Mouse (Mus musculus): ENCODE results near the gene Plod2. TPM values are rescaled to one million over a fixed set of nuclear protein-coding genes. Genes with fewer than 3 reads are reported as not detected.
A peak's percentile ranks its signal among the peaks of the same experiment; 100 is the strongest.

The Plod2 gene
- polyA plus RNA-seq, 1 experiment from 2014 or later = 68.6 TPM

DNA sequence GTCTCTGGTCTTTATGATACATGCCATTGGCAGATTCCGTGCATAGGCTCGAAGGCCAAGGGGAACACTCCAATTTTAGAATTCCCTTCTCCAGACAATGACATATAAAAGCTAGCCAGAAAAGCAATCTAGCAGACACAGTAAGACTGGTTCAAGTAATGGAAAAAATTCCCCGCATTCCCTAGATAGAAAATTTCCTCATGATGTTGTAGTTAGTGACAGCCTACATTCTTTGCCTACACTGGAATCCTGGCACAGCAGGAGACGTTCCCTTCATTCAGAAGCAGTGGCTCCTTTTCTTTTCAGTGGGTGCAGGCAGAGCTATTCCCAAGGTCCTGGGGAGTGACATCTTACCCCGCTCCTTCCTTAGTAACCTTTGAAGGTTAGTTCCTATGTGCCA lies 41.9 kb downstream of the Plod2 start:
- peak; percentile 35 for DNase-seq (ENCODE audit: low spot score)
- H3K9me3 ChIP-seq (ENCODE audit: control insufficient read depth, low read length) = no peaks in the 10 kb centered on the region
- ATAC-seq (ENCODE audit: low read depth) = no peak
- no peak overlapping the region for H3K4me3 ChIP-seq (ENCODE audit: low read depth, low read length)
- no peaks in the 10 kb centered on the region for H3K4me1 ChIP-seq (ENCODE audit: control insufficient read depth, insufficient read depth, low read length)
- WGBS = 78% methylated on average over 5 of the region's 5 CpGs
- no peak overlapping the region for H3K9ac ChIP-seq (ENCODE audit: low read depth, low read length)
- H3K36me3 ChIP-seq (ENCODE audit: control insufficient read depth, insufficient read depth, low read length) = peaks cover 36% of the 10 kb centered on the region
- H3K27me3 ChIP-seq (replicated peaks; ENCODE audit: control insufficient read depth, insufficient read depth, low read length) = no peaks in the 10 kb centered on the region
- H3K4me2 ChIP-seq (ENCODE audit: low read depth, low read length) = no peak overlapping the region
- H3K27ac ChIP-seq (replicated peaks; ENCODE audit: low read depth, low read length) = no peak overlapping the region

DNA sequence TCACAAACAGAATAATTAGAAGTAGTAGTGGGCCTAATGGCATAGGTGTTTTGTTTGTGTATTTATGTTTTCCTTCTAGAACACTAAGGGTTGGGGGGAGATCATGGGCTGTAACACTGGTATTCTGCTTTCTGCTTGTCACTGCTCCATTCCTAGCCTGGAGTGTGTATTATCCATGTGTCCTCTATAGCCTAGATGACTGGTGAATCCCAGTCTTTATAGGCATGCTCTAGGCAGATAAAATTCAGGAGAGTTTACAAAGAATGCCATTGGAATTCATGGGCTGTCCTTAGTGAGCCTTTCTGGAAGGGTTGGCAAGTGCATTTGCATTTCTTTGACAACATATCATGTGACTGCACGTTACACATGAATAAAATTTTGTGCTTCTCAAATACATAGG lies 44.0 kb downstream of the Plod2 start:
- 80% methylated on average over 1 of the region's 1 CpGs for WGBS
- DNase-seq (ENCODE audit: low spot score) (no peak), ATAC-seq (ENCODE audit: low read depth) (no peak)
- no peak overlapping the region for H3K9ac ChIP-seq (ENCODE audit: low read depth, low read length)
- no peak overlapping the region for H3K4me2 ChIP-seq (ENCODE audit: low read depth, low read length)
- H3K27ac ChIP-seq (replicated peaks; ENCODE audit: low read depth, low read length) = no peak overlapping the region
- no peaks in the 10 kb centered on the region for H3K27me3 ChIP-seq (replicated peaks; ENCODE audit: control insufficient read depth, insufficient read depth, low read length)
- H3K9me3 ChIP-seq (ENCODE audit: control insufficient read depth, low read length) = no peaks in the 10 kb centered on the region
- peaks cover 41% of the 10 kb centered on the region for H3K36me3 ChIP-seq (ENCODE audit: control insufficient read depth, insufficient read depth, low read length)
- no peaks in the 10 kb centered on the region for H3K4me1 ChIP-seq (ENCODE audit: control insufficient read depth, insufficient read depth, low read length)
- no peak overlapping the region for H3K4me3 ChIP-seq (ENCODE audit: low read depth, low read length)

DNA sequence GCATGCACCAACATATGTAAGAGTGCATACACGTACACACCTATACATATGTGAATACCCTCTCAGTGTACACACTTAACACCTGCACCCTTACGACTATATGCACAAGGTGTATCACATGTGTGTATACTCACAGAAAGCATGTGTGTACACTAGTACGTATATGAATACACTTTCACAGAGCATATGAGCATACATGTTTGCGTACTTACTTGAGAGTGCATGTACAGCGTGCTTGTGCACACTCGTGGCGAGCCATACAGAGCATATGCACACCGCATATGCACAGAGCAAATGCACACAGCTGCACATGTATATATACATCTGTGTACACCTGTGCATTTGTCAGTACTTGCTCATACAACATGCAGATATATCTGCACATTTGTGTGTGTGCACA lies 45.4 kb downstream of the Plod2 start:
- no peak overlapping the region for H3K4me3 ChIP-seq (ENCODE audit: low read depth, low read length)
- no peak overlapping the region for H3K27ac ChIP-seq (replicated peaks; ENCODE audit: low read depth, low read length)
- H3K9me3 ChIP-seq (ENCODE audit: control insufficient read depth, low read length) = no peaks in the 10 kb centered on the region
- ATAC-seq (ENCODE audit: low read depth) (no peak), DNase-seq (ENCODE audit: low spot score) (no peak)
- no peak overlapping the region for H3K9ac ChIP-seq (ENCODE audit: low read depth, low read length)
- 95% methylated on average over 8 of the region's 8 CpGs for WGBS
- no peaks in the 10 kb centered on the region for H3K4me1 ChIP-seq (ENCODE audit: control insufficient read depth, insufficient read depth, low read length)
- H3K27me3 ChIP-seq (replicated peaks; ENCODE audit: control insufficient read depth, insufficient read depth, low read length) = no peaks in the 10 kb centered on the region
- H3K36me3 ChIP-seq (ENCODE audit: control insufficient read depth, insufficient read depth, low read length) = peaks cover 44% of the 10 kb centered on the region
- no peak overlapping the region for H3K4me2 ChIP-seq (ENCODE audit: low read depth, low read length)

DNA sequence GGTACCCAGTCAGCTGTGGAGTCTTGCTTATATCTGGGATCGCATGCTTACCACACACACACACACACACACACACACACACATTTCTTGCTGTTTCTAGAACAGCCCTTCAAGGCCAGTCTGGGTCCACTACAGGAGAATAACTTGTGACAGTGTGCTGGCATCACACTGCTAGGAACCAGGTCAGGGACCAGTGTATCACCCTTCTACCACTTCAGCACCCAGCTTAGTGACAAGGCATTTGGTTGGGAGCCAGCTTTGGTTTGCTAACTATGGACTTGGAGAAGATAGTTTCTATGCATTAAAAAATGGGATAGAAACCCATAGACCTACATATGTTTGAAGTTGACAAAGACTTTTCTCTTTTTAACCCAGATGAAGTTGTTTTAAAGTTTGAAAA lies 46.2 kb downstream of the Plod2 start:
- no peaks in the 10 kb centered on the region for H3K9me3 ChIP-seq (ENCODE audit: control insufficient read depth, low read length)
- no peak overlapping the region for H3K9ac ChIP-seq (ENCODE audit: low read depth, low read length)
- H3K4me2 ChIP-seq (ENCODE audit: low read depth, low read length) = no peak overlapping the region
- DNase-seq (ENCODE audit: low spot score) = no peak
- no peak overlapping the region for H3K4me3 ChIP-seq (ENCODE audit: low read depth, low read length)
- 92% methylated on average over 1 of the region's 1 CpGs for WGBS
- no peak for ATAC-seq (ENCODE audit: low read depth)
- H3K27ac ChIP-seq (replicated peaks; ENCODE audit: low read depth, low read length) = no peak overlapping the region
- peaks cover 44% of the 10 kb centered on the region for H3K36me3 ChIP-seq (ENCODE audit: control insufficient read depth, insufficient read depth, low read length)
- no peaks in the 10 kb centered on the region for H3K4me1 ChIP-seq (ENCODE audit: control insufficient read depth, insufficient read depth, low read length)
- H3K27me3 ChIP-seq (replicated peaks; ENCODE audit: control insufficient read depth, insufficient read depth, low read length) = no peaks in the 10 kb centered on the region

DNA sequence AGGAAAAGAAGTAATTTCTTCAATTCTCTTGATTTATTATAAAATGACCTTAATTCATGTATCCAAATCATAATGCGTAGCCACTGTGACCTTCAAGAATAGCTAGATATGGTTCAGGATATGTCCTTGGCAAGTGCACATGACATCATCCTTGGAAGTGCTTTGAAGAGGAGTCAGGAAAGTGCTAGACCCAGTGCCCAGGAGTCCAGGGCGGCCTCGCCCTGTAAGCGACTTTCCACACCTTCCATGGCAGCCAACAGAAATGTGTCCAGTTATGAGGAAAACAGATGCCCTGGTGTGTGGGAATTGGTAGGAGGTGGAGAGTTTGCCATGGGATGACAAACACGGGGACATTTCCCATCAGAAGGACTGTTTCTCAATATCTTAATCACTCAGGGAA lies 47.0 kb downstream of the Plod2 start:
- Histone ChIP-seq H3K4me3 (ENCODE audit: low read depth, low read length) (no peak overlapping the region), H3K9me3 (ENCODE audit: control insufficient read depth, low read length) (no peaks in the 10 kb centered on the region), H3K27ac (replicated peaks; ENCODE audit: low read depth, low read length) (no peak overlapping the region), H3K4me2 (ENCODE audit: low read depth, low read length) (no peak overlapping the region), H3K9ac (ENCODE audit: low read depth, low read length) (no peak overlapping the region), H3K36me3 (ENCODE audit: control insufficient read depth, insufficient read depth, low read length) (peaks cover 44% of the 10 kb centered on the region), H3K4me1 (ENCODE audit: control insufficient read depth, insufficient read depth, low read length) (no peaks in the 10 kb centered on the region), H3K27me3 (replicated peaks; ENCODE audit: control insufficient read depth, insufficient read depth, low read length) (no peaks in the 10 kb centered on the region)
- 89% methylated on average over 5 of the region's 5 CpGs for WGBS
- ATAC-seq (ENCODE audit: low read depth) (no peak), DNase-seq (ENCODE audit: low spot score) (no peak)

DNA sequence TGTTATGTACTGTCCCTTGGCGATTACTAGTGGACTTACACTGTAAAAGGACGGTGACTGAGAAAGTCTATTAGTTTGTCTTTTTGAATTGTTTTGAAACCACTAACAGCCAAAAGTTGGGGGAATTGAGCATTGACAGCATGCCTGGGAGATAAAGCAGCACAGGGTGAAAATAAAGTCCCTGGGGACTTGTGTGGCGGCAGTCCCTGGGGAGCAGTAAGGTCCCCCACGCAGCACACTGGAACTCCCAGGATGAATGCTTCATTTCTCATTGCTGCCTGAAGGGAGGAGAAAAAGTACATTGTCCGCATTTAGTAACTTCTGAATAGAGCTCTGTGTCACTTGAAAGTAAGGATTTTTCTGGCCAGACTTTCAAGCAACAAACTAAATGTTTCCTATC lies 49.5 kb downstream of the Plod2 start:
- peaks cover 50% of the 10 kb centered on the region for H3K36me3 ChIP-seq (ENCODE audit: control insufficient read depth, insufficient read depth, low read length)
- no peak overlapping the region for H3K9ac ChIP-seq (ENCODE audit: low read depth, low read length)
- no peaks in the 10 kb centered on the region for H3K9me3 ChIP-seq (ENCODE audit: control insufficient read depth, low read length)
- peak; percentile 29 for DNase-seq (ENCODE audit: low spot score)
- no peaks in the 10 kb centered on the region for H3K27me3 ChIP-seq (replicated peaks; ENCODE audit: control insufficient read depth, insufficient read depth, low read length)
- ATAC-seq (ENCODE audit: low read depth) = no peak
- H3K4me1 ChIP-seq (ENCODE audit: control insufficient read depth, insufficient read depth, low read length) = no peaks in the 10 kb centered on the region
- no peak overlapping the region for H3K4me3 ChIP-seq (ENCODE audit: low read depth, low read length)
- 76% methylated on average over 5 of the region's 5 CpGs for WGBS
- no peak overlapping the region for H3K4me2 ChIP-seq (ENCODE audit: low read depth, low read length)
- no peak overlapping the region for H3K27ac ChIP-seq (replicated peaks; ENCODE audit: low read depth, low read length)

DNA sequence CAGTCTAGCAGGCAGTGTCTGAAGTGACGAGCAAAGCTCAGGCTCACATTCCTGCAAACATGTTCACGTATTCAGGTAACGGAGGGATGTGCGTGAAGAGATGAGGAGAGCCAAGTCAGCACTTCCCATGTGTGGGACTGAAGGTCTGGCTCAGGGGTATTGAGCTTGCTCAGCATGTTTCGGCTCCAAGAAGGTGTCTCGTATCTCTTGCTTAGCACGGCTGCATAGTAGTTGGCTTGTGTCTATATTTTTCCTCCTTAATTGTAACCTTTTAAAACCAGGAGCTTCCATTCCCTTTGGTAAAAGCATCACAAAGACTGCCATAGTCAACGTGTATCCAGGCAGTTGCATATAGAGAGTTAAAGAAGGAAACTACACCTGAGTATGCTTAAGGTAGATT lies 50.7 kb downstream of the Plod2 start:
- Histone ChIP-seq H3K4me2 (ENCODE audit: low read depth, low read length) (no peak overlapping the region), H3K36me3 (ENCODE audit: control insufficient read depth, insufficient read depth, low read length) (peaks cover 45% of the 10 kb centered on the region), H3K27ac (replicated peaks; ENCODE audit: low read depth, low read length) (no peak overlapping the region), H3K4me1 (ENCODE audit: control insufficient read depth, insufficient read depth, low read length) (no peaks in the 10 kb centered on the region), H3K4me3 (ENCODE audit: low read depth, low read length) (no peak overlapping the region), H3K9me3 (ENCODE audit: control insufficient read depth, low read length) (no peaks in the 10 kb centered on the region), H3K27me3 (replicated peaks; ENCODE audit: control insufficient read depth, insufficient read depth, low read length) (no peaks in the 10 kb centered on the region), H3K9ac (ENCODE audit: low read depth, low read length) (no peak overlapping the region)
- no peak for DNase-seq (ENCODE audit: low spot score)
- WGBS = 82% methylated on average over 8 of the region's 8 CpGs
- ATAC-seq (ENCODE audit: low read depth) = no peak

DNA sequence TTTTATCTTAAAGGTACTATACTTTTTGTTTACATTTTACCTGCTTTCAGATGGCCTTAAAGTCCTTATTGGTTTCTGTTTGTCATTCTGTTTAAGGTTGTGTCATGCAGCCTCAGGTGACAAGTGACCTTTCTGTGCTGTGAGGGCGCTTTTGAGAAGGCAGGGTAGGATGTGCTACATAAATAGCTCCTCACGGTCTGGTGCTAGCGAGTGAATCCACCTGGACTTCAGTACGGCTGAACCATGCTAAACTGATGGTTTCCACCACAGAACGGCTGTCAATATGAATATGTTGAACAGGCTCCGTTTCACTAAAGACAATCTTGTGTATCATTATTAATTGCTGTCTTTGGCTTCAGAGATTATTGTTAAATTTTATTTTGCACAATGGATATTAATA lies 52.5 kb downstream of the Plod2 start:
- Histone ChIP-seq H3K9ac (ENCODE audit: low read depth, low read length) (no peak overlapping the region), H3K4me2 (ENCODE audit: low read depth, low read length) (no peak overlapping the region), H3K27ac (replicated peaks; ENCODE audit: low read depth, low read length) (no peak overlapping the region), H3K9me3 (ENCODE audit: control insufficient read depth, low read length) (no peaks in the 10 kb centered on the region), H3K4me1 (ENCODE audit: control insufficient read depth, insufficient read depth, low read length) (no peaks in the 10 kb centered on the region), H3K4me3 (ENCODE audit: low read depth, low read length) (no peak overlapping the region), H3K36me3 (ENCODE audit: control insufficient read depth, insufficient read depth, low read length) (peaks cover 37% of the 10 kb centered on the region), H3K27me3 (replicated peaks; ENCODE audit: control insufficient read depth, insufficient read depth, low read length) (no peaks in the 10 kb centered on the region)
- DNase-seq (ENCODE audit: low spot score) = no peak
- WGBS = 56% methylated on average over 6 of the region's 6 CpGs
- no peak for ATAC-seq (ENCODE audit: low read depth)

DNA sequence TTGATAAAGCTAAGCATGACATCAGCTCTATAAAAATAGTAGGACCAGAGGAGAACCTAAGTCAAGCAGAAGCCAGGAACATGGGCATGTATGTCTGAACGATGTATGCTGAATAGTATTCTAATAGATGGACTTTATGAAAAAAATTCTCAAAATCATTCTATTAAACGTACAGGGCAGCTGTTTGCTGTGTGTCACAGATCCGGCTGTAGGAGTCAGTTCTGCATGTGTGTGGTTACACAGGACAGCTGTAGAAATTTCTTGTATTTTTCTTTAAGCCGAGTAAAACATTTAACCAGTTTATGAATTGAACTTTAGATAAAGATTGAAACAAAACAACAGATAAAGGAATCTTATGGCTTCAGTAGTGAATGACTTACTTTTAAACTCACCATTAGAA lies 53.3 kb downstream of the Plod2 start:
- Histone ChIP-seq H3K9ac (ENCODE audit: low read depth, low read length) (no peak overlapping the region), H3K36me3 (ENCODE audit: control insufficient read depth, insufficient read depth, low read length) (peaks cover 41% of the 10 kb centered on the region), H3K9me3 (ENCODE audit: control insufficient read depth, low read length) (no peaks in the 10 kb centered on the region), H3K27me3 (replicated peaks; ENCODE audit: control insufficient read depth, insufficient read depth, low read length) (no peaks in the 10 kb centered on the region), H3K27ac (replicated peaks; ENCODE audit: low read depth, low read length) (no peak overlapping the region), H3K4me1 (ENCODE audit: control insufficient read depth, insufficient read depth, low read length) (no peaks in the 10 kb centered on the region), H3K4me3 (ENCODE audit: low read depth, low read length) (no peak overlapping the region), H3K4me2 (ENCODE audit: low read depth, low read length) (no peak overlapping the region)
- ATAC-seq (ENCODE audit: low read depth) = no peak
- WGBS = 87% methylated on average over 4 of the region's 4 CpGs
- no peak for DNase-seq (ENCODE audit: low spot score)
